Mouse (Mus musculus) embryonic facial prominence, embryonic 11.5 days (tissue): Measurements from ENCODE around the gene Ttc33. TPM values are rescaled to one million over a fixed set of nuclear protein-coding genes. Genes with fewer than 3 reads are reported as not detected.

Experiments
- ATAC-seq: fragments of 200-750 bp; cut with Nextera tagmentation; replicated peaks from 2 replicates; pipeline ENCODE4 v1.8.0; 2017; ENCODE audit warnings: low read depth; ENCODE audit not compliant: insufficient number of reproducible peaks, low FRiP score, low TSS enrichment
- DNase-seq: peaks from one replicate; pipeline ENCODE4 v3.0.0-alpha.2; 2015; ENCODE audit warnings: low spot score
- H3K27ac ChIP-seq: fragments of 300-500 bp; sonication (generic); replicated peaks from 2 replicates; pipeline ENCODE4 v1.5.1; 2014; ENCODE audit warnings: mild to moderate bottlenecking, low read depth, low read length, control low read depth
- H3K27me3 ChIP-seq: fragments of 300-500 bp; sonication (generic); 2 replicates; pipeline ENCODE4 v1.6.1; 2014; ENCODE audit warnings: mild to moderate bottlenecking, low read length, moderate library complexity, mixed read lengths; ENCODE audit not compliant: control insufficient read depth, insufficient read depth
- H3K36me3 ChIP-seq: fragments of 300-500 bp; sonication (generic); replicated peaks from 2 replicates; pipeline ENCODE4 v1.6.1; 2014; ENCODE audit warnings: low read depth, mild to moderate bottlenecking, low read length, moderate library complexity, mixed read lengths; ENCODE audit not compliant: control insufficient read depth, insufficient read depth
- H3K4me1 ChIP-seq: fragments of 300-500 bp; sonication (generic); 2 replicates; pipeline ENCODE4 v1.6.1; 2014; ENCODE audit warnings: low read length, mixed read lengths; ENCODE audit not compliant: control insufficient read depth, insufficient read depth
- H3K4me2 ChIP-seq: fragments of 300-500 bp; sonication (generic); 2 replicates; pipeline ENCODE4 v1.6.1; 2014; ENCODE audit warnings: low read depth, mild to moderate bottlenecking, control low read depth, low read length, moderate library complexity
- H3K4me3 ChIP-seq: fragments of 300-500 bp; sonication (generic); 2 replicates; pipeline ENCODE4 v1.5.1; 2014; ENCODE audit warnings: low read depth, low read length, control low read depth
- H3K9ac ChIP-seq: fragments of 300-500 bp; sonication (generic); replicated peaks from 2 replicates; pipeline ENCODE4 v1.6.1; 2014; ENCODE audit warnings: mild to moderate bottlenecking, control low read depth, low read length
- H3K9me3 ChIP-seq: fragments of 300-500 bp; sonication (generic); replicated peaks from 2 replicates; pipeline ENCODE4 v1.6.1; 2016; ENCODE audit warnings: mild to moderate bottlenecking, low read length, inconsistent platforms, mixed read lengths; ENCODE audit not compliant: control insufficient read depth
- WGBS: fragments of 180-500 bp; shearing (Covaris S2); extraction: QIAGEN DNeasy Blood & Tissue Kit; methylation state at CpG from one replicate; pipeline ENCODE4 v1.1.7; 2014; 5-methylcytosine and 5-hydroxymethylcytosine counted together
- polyA plus RNA-seq: library from polyadenylated mRNA; unstranded; fragments of >200 nt; fragmentation: Nextera tagmentation; extraction: Ambion mirVana; gene quantifications from 2 replicates; pipeline ENCODE4 v1.2.1, GENCODE M21; 2014

Gene Ttc33
- polyA plus RNA-seq, 1 experiment from 2014 or later: 50.7 TPM

DNA sequence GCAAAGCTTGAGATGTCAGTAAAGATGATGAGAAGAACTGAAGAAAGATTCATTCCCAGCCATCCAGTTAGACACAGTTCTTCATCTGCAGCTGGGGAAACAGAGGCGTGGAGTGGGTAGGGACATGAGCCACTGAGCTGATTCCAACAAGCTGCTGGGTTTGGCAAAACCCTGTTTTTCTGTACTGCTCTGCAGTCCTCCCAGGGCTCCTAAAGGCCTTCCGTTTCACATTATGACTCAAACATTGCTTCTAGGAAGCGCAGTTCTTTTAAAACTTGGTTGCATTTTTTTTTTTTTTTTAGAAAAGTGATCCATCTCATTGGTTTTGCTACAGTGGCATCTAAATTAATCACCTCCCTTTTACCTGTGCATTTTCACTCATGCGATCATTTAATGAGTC, 53.2 kb downstream of the Ttc33 start:
- ATAC-seq (no peak), DNase-seq (no peak)
- Histone ChIP-seq H3K27me3 (peaks cover 16% of the 10 kb centered on the region), H3K4me1 (peaks cover 3% of the 10 kb centered on the region; the same call in 1 of the 2 replicates), H3K4me2 (no peak overlapping the region), H3K9ac (no peak overlapping the region), H3K36me3 (no peaks in the 10 kb centered on the region), H3K9me3 (no peaks in the 10 kb centered on the region), H3K27ac (no peak overlapping the region), H3K4me3 (no peak overlapping the region)
- WGBS: 89% methylated on average over 4 of the region's 4 CpGs

DNA sequence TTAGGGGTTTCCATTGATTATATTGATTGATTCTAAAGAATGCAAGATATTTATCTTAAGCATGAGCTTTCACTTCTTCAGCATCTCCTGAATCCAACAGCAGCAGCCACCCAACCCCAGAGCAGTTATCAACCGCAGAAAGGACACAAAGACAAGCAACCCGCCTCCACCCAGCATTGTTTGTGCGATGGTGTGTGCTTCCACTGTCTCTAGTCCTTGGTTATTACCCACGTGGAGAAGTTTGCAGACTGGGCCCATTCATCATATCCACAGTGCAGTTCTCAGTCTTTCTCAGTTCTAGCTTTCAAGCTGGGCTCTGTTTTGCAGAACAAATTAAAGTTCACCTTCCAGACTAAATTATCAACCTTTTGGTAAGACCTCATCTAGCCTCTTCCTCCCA, 54.0 kb downstream of the Ttc33 start:
- Histone ChIP-seq H3K4me3 (no peak overlapping the region), H3K4me2 (no peak overlapping the region), H3K9ac (no peak overlapping the region), H3K4me1 (peaks cover 3% of the 10 kb centered on the region; the same call in 1 of the 2 replicates), H3K27me3 (peaks cover 20% of the 10 kb centered on the region), H3K27ac (no peak overlapping the region), H3K36me3 (no peaks in the 10 kb centered on the region), H3K9me3 (no peaks in the 10 kb centered on the region)
- 79% methylated on average over 4 of the region's 4 CpGs for WGBS
- DNase-seq (no peak), ATAC-seq (no peak)

DNA sequence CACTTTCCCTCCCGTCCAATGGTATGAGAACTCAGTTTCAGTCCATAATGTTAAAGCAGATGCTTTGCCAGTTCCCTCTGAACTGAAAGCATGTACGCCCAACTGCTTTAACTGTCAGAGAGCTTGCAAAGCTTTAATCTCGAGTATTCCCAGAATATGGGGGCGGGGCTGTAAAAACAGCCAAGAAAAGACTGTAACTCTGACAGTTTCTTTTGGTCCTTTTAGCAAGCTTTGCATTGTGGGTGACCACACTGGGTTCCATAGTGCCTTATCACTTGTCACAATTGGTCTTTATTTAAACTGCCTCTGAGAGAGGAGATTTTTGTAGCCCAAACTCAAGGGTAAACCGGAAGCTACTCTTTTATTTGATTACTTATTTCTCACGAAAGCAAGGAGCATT, 54.6 kb downstream of the Ttc33 start:
- H3K4me2 ChIP-seq: no peak overlapping the region
- no peaks in the 10 kb centered on the region for H3K36me3 ChIP-seq
- no peak overlapping the region for H3K9ac ChIP-seq
- H3K27ac ChIP-seq: no peak overlapping the region
- H3K4me3 ChIP-seq: no peak overlapping the region
- ATAC-seq (no peak), DNase-seq (no peak)
- peaks cover 3% of the 10 kb centered on the region; the same call in 1 of the 2 replicates for H3K4me1 ChIP-seq
- H3K9me3 ChIP-seq: no peaks in the 10 kb centered on the region
- H3K27me3 ChIP-seq: peaks cover 23% of the 10 kb centered on the region
- 74% methylated on average over 6 of the region's 6 CpGs for WGBS

DNA sequence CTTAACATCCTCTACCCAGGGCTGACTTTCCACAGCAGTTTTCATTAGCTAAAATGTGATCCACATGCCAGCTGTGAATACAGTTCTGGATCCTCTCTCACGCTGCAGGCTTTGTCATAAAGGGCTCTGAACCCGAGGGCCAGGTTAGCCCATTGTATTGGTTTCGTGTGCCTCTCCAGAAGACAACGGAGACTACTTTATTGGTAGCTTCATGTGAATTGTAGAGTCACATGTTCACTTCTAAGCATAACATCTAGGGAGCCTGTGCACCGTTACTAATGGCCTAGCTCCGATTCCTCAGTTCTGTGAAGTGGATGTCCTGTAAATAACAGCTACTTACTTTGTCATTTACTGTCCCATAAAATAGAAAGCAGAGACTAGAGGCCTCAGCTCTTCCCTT, 55.0 kb downstream of the Ttc33 start:
- peaks cover 3% of the 10 kb centered on the region; the same call in 1 of the 2 replicates for H3K4me1 ChIP-seq
- no peak for DNase-seq
- no peak for ATAC-seq
- 84% methylated on average over 6 of the region's 6 CpGs for WGBS
- H3K27ac ChIP-seq: no peak overlapping the region
- no peaks in the 10 kb centered on the region for H3K9me3 ChIP-seq
- H3K27me3 ChIP-seq: peaks cover 23% of the 10 kb centered on the region
- no peak overlapping the region for H3K4me2 ChIP-seq
- H3K9ac ChIP-seq: no peak overlapping the region
- H3K36me3 ChIP-seq: no peaks in the 10 kb centered on the region
- H3K4me3 ChIP-seq: no peak overlapping the region

DNA sequence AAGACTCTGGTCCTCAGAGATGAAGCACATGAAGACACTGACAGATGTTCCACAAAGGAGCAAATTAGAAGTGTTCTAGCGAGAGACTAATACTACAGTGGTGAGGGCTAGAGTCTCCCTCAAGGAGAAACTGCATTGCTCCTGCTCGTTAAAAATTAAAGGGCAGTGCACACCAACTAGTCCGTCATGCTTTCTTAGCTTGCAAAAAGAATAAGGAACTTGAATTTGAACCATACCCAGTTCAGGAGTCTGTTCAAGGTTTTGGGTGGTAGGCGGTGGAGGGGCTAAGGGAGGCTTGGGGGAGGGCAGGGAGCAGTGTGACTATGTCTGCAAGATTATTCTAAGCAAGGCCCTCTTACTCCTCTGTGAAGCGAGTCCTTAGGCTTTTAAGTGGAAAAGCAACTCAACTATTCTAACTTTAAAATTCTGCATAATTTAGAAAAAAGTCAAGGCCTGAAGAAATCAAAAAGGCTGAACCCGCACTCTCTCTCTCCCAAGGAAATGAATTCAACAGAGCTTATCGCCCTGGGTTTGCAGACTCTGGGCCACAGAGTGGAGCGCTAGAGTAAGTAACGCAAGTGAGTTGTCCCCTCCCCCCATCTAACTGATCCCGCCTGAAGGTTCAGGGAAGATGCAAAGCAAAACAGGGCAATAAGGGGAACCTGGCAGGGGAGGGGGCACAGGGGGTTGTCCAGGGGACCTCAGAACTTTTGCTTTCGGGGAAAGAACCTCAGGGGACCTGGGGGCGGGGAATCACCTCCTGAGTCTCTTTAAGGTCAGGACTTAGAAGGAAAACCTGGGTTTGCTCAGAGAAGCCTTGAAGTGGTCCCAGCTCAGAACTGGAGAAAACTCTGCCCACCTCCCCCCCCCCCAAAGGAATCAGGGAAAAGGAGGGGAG, 56.2 kb downstream of the Ttc33 start:
- Histone ChIP-seq H3K4me3 (peak overlapping the region; percentile 46), H3K36me3 (no peaks in the 10 kb centered on the region), H3K4me1 (peaks cover 3% of the 10 kb centered on the region; the same call in 1 of the 2 replicates), H3K27me3 (peaks cover 23% of the 10 kb centered on the region), H3K4me2 (peak overlapping the region; percentile 99), H3K9ac (peak overlapping the region; percentile 54), H3K27ac (no peak overlapping the region), H3K9me3 (no peaks in the 10 kb centered on the region)
- peak; percentile 30 for ATAC-seq
- DNase-seq: peak; percentile 82
- 18% methylated on average over 12 of the region's 12 CpGs for WGBS

DNA sequence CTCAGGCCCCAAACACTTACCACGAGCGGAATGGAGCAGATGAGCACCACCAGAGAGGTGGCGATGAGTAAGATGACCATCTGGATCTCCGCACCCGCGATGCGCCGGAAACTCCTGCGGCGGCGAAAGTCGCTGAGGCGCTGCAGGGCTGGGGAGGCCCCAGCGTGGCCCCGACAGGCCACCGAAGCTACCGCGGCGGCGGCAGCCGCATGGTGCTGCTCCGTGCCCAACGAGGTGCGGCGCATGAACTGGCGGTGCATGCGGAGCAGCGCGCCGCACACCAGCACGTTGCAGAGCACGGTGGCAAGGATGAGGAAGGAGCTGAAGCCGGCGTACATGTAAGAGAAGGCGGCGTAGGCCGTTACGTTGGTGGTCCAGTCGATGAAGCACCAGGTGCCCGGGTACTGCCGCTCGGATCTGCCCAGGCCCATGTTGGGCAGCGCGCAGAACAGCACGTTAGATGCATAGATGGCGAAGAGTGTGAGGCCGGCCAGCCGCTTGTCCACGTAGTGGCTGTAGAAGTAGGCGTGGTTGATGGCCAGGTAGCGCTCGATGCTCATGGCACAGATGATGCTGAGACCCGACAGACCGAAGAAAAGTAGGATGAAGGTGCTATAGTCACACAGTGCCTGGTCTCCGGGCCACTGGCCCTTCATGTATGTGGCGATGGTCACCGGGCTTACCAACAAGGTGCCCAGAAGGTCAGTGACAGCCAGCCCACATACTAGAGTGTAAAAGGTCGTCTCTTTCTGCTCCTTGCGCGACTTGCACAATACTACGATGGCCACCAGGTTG, 57.1 kb downstream of the Ttc33 start:
- peak; percentile 36 for DNase-seq
- Histone ChIP-seq H3K4me2 (peak overlapping the region; percentile 99), H3K9ac (peak overlapping the region; percentile 54), H3K4me3 (peak overlapping the region; percentile 46), H3K36me3 (no peaks in the 10 kb centered on the region), H3K9me3 (no peaks in the 10 kb centered on the region), H3K27ac (no peak overlapping the region), H3K27me3 (peaks cover 23% of the 10 kb centered on the region), H3K4me1 (peaks cover 3% of the 10 kb centered on the region; the same call in 1 of the 2 replicates)
- 1% methylated on average over 61 of the region's 61 CpGs for WGBS
- ATAC-seq: peak; percentile 50

DNA sequence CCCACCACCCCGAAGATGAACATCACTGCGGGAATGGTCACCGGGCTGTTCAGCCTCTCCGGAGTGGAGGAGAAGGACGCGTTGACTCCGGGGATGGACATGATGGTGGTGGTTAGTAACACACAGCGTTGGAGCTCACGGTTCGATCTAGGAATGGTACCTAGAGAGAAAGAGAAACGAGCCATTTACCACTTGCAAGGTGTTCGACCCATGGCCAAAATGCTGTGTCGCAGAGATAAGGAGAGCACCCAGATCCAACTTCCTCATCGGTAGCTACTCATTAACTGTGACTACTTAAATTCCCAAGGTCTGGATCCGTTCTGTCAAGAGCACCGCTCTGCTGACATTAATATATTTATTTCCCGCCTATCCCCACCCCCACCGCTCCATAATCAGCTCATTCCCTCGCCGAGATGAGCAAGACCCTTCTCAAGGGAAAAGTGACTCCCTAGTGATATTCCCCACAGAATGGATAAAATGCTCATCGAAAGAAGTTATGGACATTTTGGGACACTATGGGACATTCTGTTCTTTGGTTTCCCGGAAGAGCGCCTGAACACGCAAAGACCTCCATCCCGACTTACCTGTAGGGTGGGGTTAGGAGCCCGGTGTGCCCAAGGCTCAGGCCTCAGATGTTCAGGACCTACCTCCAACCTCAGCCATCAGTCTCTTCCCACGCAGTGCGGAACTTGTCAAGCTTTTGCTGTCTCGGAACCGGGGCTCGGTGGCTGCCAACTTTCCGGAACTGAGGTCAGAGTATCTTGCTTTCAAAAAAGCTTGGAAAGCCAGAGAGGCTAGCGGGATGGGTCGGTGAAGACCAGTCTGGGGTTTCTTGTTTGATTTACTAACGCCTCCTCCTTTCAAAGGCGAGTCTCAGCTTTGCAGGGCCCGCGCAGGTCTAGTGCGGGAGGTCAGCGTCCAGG, 58.0 kb downstream of the Ttc33 start:
- WGBS: 7% methylated on average over 40 of the region's 40 CpGs
- peaks cover 23% of the 10 kb centered on the region for H3K27me3 ChIP-seq
- H3K4me2 ChIP-seq: peak overlapping the region; percentile 99

More for the DNA sequence above, 58.0 kb downstream of the Ttc33 start:
- Histone ChIP-seq H3K9ac (peak overlapping the region; percentile 41; the same call in 1 of the 2 replicates), H3K4me3 (peak overlapping the region; percentile 53), H3K36me3 (no peaks in the 10 kb centered on the region), H3K4me1 (peaks cover 3% of the 10 kb centered on the region; the same call in 1 of the 2 replicates), H3K27ac (no peak overlapping the region), H3K9me3 (no peaks in the 10 kb centered on the region)
- ATAC-seq (peak; percentile 5), DNase-seq (no peak)
